Mouse (Mus musculus) retina, postnatal 1 day (tissue): ENCODE data around the gene Lrrc4c.

Source experiments
- DNase-seq: peaks from one replicate; pipeline ENCODE4 v3.0.0-alpha.2; 2012

Lrrc4c gene

GRCm38 (mm10) chr2:97318008-97318407 lies 1000.0 kb downstream of the Lrrc4c start:
- DNase-seq: no peak

- no peak for DNase-seq
Measured at GRCm38 (mm10) chr2:97318536-97318935, 1000.6 kb downstream of the Lrrc4c start.

GRCm38 (mm10) chr2:97332084-97332682 lies 1014.2 kb downstream of the Lrrc4c start:
- no peak for DNase-seq

DNA sequence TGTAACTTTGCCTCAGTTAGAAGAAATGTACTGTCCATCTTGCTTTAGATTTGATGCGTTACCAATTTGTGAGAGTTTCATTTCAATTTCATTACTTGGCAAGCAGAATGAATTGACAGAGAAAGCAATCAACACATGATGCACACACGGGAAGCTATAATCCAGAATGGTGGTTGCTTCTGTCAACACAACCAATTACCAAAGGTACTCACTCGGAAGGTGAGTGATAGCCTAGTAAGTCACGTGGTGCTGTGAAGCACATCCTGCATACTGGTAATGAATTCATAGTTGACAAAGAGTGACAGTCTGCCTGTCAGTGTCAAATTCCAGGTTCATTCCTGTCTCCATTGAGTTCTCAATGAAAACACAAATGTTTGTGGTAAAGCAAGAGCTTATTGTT lies 1021.7 kb downstream of the Lrrc4c start:
- no peak for DNase-seq

- DNase-seq: no peak
Measured at GRCm38 (mm10) chr2:97361235-97361634, 1043.3 kb downstream of the Lrrc4c start.

DNA sequence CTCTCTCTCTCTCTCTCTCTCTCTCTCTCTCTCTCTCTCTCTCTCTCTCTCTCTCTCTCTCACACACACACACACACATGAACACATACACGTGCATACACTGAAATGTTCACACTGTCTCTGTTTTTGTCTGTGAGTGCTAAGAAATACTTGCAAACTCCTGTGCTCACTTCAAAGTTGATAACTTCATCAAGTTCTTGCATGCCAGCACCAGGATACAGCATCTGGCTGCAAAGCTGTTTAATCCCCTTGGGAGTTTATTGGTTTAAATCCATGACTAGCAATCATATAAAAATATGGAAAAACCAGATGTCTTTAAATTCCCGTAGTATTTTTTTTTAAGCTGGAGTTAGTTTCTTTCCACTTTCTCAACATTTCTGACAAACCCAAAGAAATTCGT lies 1052.0 kb downstream of the Lrrc4c start:
- no peak for DNase-seq

GRCm38 (mm10) chr2:97391437-97391836 lies 1073.5 kb downstream of the Lrrc4c start:
- DNase-seq: peak; percentile 94

- DNase-seq: no peak
Measured at GRCm38 (mm10) chr2:97391876-97392275, 1073.9 kb downstream of the Lrrc4c start.

- peak; percentile 84 for DNase-seq
Measured at GRCm38 (mm10) chr2:97413066-97413465, 1095.1 kb downstream of the Lrrc4c start.

DNA sequence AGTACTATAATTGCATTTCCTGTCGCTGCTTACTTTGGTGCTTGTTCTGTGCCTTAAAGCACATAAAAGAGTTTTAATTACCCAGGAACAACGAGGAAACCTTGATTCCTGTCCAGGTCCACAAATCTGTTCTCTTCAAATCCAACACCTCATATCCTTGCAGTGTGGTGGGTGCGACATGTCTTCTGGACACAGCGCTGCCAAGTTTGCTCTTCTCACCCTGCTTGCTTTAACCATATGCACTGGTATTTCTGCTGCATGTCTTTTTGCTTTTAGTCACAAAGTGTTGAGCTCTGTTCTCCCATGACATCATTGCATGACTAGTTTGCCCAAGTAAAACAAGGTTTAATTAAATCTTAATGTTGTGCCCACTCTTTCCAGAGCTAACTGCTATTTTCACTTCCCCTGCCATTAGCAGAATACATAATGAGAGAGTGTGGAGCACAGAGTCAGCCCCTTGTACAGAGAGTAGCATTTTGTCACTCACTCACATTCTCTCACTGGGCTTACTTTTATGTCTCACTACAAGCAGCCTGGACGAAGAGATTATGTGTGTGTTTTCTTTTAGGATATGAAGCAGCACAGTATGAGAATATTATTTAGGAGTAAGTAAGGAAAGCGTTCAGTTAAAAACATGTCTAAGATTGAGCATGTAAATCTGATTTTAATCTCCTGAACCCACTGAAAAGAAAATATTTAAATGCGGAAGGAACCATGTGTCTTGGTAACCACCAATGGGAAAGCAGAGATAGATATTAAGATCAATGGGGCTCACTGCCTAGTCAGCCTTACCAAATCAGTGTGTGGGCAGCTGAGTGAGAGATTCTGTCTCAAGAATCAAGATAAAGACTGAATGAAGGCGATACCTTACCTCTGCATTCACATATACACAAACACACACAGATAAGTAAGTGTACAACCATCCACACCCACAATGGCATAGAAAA lies 1096.7 kb downstream of the Lrrc4c start:
- DNase-seq: peak; percentile 29

GRCm38 (mm10) chr2:97434140-97434539 lies 1116.2 kb downstream of the Lrrc4c start:
- DNase-seq: no peak

GRCm38 (mm10) chr2:97435616-97436015 lies 1117.6 kb downstream of the Lrrc4c start:
- no peak for DNase-seq

DNA sequence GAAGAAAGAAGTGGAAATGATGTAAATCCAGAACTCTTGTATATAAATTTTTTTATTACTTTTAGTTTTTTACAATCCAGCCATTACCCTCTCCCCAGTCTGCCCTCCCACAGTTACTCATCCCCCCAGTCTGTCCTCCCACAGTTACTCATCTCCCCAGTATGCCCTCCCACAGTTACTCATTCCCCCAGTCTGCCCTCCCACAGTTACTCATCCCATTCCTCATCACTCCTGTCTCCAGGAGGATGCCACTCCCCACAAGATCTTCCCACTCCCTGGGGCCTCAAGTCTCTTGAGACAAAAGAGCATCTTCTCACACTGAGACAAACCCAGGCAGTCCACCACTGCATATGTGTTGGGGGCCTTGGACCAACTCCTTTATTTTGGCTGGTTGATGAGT lies 1119.8 kb downstream of the Lrrc4c start:
- no peak for DNase-seq

GRCm38 (mm10) chr2:97463573-97463972 lies 1145.6 kb downstream of the Lrrc4c start:
- DNase-seq: no peak

- peak; percentile 96 for DNase-seq
Measured at GRCm38 (mm10) chr2:97466243-97466793, 1148.3 kb downstream of the Lrrc4c start.

- DNase-seq: peak; percentile 78
Measured at GRCm38 (mm10) chr2:97467031-97467549, 1149.1 kb downstream of the Lrrc4c start.

GRCm38 (mm10) chr2:97467664-97468063 lies 1149.7 kb downstream of the Lrrc4c start:
- DNase-seq: no peak

- peak; percentile 45 for DNase-seq
Measured at GRCm38 (mm10) chr2:97468372-97468771, 1150.4 kb downstream of the Lrrc4c start.

GRCm38 (mm10) chr2:97469396-97469795 lies 1151.4 kb downstream of the Lrrc4c start:
- DNase-seq: no peak

- peak; percentile 95 for DNase-seq
Measured at GRCm38 (mm10) chr2:97478175-97478924, 1160.4 kb downstream of the Lrrc4c start.

DNA sequence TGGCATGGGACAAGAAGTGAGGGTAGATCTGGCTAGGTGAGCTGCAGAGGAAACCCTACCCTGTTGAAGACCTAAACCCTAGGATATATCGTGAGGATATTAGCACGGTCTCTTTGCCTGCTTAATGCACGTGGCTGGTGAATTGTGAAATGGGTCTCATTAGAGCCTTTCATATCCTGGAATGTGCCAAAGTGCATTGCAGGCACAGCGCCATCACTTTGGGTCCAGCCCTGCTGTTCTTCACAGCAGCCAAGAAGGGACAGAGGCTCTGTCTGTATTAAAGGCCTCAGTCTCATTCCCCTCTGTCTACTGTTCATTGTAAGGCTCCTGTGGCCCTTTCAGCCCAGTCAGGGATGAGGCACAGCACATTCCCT lies 1160.9 kb downstream of the Lrrc4c start:
- DNase-seq: peak; percentile 92

DNA sequence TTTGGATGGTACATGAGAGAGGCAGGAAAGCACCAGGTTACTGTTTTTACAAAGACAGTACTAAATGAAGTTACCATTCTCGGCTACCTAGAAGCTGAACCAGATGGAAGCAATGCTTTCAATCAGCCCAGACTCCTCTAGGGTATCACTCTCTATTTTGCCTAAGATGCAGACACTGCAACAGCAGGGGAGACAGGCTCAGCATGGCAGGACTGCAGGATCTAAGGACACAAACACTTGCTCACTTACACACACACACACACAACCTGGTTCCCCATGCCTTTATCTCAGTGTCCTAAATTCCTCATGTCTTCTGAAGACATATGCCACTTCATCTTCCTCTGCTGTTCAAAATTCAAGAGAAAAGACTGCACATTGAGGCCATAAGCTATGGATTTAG lies 1167.0 kb downstream of the Lrrc4c start:
- no peak for DNase-seq

DNA sequence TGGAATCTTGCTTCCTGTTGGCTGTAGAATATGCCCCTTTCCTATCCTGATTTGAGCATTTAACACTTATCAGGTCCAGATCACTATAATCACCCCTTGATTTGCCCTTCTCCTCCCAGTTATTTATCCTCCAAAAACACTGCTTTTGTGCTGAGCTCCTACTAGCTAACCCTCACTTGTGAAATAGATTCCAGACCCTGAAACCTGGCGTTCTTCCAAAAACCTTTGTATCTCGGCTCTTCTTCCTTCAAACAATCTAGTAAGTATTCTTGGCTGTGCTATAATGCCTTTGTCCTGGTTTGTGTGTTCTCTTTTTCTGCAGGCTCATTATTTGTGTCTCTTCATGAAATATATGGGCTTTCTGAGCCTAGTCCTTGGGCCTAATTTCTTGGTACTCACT lies 1167.6 kb downstream of the Lrrc4c start:
- DNase-seq: peak; percentile 65
